Mouse (Mus musculus): Measurements from ENCODE around the gene Cdkn1b.

Cdkn1b gene

GRCm38 (mm10) chr6:134920190-134921013 is at the start of gene Cdkn1b:
Gene Cdkn1b, plus strand, starts transcription at chr6:134920401.
- DNase-seq = peak; percentile 94 to 96

DNA sequence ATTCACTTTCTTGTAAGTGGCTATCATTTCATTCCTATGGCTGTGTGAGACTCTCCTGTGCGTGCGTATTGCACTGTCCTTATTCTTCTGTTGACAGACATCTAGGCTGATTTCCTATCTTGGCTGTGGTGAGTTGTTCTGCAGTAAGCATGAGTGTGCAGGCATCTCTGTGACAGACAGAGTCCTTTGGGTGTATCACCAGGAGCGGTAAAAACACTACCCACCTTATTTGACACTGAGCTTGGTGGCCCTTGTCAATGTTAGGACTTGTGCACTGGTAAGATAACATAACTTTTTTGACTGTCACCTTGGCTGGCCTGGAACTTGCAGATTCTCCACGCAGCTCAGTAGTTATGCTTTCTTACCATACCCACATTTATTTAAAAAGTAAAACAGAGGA is 49.3 kb upstream of the Cdkn1b start:
- DNase-seq = no peak

DNA sequence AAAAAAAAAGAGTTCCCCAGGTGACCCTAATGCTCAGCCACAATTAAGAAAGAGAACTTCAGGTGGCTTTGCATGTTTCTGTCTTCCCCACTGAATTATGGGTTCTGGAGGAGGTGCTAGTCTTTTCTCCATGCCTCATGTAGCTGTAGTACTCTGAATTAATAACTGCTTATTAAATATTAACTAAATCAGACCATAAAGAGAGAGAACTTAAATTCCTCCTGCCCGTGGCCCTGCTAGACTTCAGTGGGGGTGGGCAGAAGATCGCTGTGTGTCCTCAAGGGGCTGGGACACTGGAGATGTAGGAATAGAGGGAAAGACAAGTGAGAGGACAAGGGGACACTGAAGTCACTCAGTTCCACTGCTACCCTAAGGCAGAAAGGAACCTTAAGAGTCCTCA is 48.0 kb upstream of the Cdkn1b start:
- DNase-seq = no peak

DNA sequence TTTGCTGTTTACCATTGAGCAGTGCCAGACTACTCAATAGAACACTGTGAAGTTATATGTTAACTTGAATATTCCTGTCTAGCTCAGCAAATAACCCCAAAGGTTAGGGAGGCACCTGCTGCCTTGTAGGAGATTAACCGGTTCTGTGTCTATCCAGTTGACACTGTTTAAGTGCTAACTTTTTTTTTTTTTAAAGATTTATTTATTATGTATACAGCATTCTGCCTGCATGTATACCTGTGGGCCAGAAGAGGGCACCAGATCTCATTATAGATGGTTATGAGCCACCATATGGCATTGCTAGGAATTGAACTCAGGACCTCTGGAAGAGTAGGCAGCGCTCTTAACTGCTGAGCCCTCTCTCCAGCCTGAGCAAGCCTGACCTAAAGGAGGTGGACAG is 47.2 kb upstream of the Cdkn1b start:
- DNase-seq = peak in 1 of 2 experiments; percentile 27

DNA sequence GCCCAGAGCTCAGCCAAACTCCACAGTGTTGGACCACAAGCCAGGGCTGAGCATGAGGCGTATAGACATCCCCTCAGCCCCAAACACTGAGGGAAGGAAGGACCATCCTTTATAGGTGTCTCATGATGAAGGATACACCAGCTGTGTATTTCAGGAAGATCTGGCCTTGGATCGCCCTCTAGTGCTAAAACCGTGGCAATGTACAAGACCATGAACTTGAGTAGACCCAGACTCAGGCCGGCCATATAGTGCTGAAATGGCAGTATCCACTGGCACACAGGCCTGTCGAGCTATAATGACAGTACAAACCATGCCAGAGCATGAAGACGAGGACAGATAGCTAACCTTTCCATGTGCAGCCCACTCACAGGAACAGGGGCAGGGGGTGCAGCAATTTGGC is 43.4 kb upstream of the Cdkn1b start:
- peak; percentile 22 to 29 for DNase-seq

GRCm38 (mm10) chr6:134877276-134877675 is 42.9 kb upstream of the Cdkn1b start:
- DNase-seq = no peak

DNA sequence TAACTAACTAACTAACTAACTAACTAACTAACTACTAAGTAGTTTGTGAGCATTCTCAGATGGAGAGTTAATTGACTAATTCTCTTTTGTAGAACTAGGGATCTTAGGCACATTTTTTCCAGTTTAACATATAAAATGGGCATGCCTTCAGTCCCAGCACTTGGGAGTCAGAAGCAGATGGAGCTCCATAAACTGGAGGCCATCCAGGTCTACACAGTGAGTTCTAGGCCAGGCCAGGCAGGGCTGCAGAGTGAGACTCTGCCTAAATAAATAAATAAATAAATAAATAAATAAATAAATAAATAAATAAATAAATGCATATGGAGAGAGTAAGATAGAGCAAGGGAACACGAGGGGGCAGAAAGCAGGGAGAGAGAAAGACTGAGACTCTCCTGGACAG is 42.3 kb upstream of the Cdkn1b start:
- peak; percentile 55 to 65 for DNase-seq

DNA sequence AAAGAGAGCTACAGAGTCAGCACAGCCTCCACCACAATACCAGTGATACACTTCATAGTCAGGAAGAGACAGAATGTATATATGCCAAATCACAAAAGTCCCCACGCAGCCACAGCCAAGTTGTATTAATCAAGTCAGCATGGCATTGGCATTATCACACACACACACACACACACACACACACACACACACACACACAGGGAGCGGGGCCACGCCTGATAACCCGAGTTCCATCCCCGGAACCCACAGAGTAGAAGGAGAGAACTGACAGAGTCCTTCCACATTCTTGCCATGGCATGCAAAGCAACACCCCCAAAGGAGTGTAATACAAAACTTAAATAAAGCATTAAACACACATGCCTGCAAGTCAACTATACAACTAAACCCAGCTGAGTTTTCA is 40.6 kb upstream of the Cdkn1b start:
- DNase-seq = no peak

DNA sequence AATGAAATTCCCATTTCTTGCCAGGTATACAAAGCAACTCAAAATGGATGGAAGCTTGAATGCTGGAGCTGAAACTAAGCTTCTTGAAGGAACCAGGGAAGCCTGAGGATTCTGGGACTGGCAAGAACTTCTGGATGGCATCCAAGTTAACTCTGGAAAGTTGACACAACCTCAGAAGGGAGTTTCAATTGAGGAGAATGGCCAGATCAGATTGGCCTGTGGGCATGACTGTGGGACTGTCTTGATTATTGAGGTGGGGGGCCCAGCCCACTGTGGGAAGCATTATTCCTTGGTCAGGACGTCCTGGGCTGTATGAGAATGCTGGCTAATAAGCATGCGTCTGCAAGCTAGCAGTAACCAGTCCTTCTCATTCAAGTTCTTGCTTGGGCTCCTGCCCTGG is 40.2 kb upstream of the Cdkn1b start:
- peak in 1 of 2 experiments; percentile 33 for DNase-seq

GRCm38 (mm10) chr6:134883661-134884060 is 36.5 kb upstream of the Cdkn1b start:
- DNase-seq = no peak

DNA sequence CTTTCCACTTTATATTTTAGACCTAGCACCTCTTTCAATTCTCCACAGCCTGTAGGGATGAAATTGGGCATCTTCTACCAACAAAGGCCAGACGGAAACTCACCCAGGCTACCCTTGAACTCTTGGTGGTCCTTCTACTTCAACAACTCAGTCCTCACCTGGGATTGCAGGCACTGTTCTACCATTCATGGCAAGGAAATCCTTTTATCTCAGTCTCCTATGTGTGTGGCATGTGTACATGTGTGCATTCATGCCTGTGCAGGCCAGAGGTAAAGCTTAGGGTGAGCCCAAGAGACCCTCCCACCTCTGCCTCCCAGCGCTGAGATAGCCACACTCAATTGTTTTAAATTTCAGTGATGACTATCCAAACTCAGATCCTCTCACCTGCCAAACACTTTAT is 34.7 kb upstream of the Cdkn1b start:
- DNase-seq = no peak

- DNase-seq = no peak
Observed at GRCm38 (mm10) chr6:134886475-134886874, 33.7 kb upstream of the Cdkn1b start.

DNA sequence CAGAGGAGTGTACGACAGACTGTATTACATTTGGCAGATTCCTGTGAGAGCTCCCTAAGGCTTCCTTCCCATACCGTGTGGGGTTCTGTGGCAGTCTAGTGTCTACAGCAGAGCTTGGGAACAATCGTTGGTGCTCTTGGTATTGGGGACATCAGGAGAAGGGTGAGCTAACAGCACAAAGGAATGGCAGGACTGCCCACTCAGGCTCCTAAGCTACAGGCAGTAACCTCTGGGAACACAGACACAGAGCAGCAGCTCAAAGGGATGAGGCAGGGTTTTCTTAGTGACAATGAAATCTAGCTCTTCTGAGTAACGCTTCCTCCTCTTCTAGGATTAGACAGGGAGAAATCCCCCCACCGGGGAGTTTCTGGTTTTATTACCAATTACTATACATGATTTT is 33.2 kb upstream of the Cdkn1b start:
- peak; percentile 42 to 56 for DNase-seq

GRCm38 (mm10) chr6:134887711-134888449 is 32.3 kb upstream of the Cdkn1b start:
- DNase-seq = peak; percentile 93 to 97

DNA sequence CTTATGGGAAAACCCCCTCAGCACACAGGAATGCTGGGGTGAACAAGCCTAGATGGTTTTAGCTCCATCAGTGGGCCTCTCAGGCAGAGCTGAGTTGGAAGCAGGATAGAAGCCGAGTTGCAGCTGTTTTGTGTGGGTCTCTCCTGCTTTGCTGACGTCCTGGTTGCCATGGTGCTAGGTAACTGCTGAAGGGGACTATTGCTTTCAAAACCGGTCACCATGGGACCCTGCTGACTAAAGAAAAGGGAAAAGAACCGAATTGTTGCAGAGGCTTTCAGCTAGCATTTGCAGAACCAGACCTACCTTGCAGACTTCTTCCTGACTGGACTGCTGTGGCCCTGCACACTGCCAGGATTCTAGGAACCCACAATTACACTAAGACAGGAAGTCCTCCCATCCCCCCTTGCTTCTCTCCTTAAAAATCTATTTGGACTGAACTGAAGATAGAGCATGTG is 31.6 kb upstream of the Cdkn1b start:
- DNase-seq = peak; percentile 54 to 58

DNA sequence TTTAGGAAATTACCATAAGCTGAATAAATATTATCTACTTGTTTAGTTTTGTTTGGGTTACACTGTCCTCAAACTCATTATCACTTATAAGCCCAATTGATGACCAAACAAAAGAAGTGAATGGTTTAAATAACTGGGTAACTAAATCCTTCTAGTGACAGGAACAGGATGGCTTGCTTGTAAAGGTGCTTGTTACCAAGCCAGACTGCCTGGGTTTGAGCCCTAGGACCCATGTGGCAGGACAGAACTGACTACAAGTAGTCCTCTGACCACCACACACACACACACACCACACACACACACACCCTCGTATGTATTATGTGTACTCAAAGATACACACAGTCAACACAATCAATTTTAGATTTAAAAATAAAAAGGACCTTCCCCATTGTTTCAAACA is 30.4 kb upstream of the Cdkn1b start:
- no peak for DNase-seq

GRCm38 (mm10) chr6:134890436-134890835 is 29.8 kb upstream of the Cdkn1b start:
- DNase-seq = no peak

GRCm38 (mm10) chr6:134896570-134897436 is 23.4 kb upstream of the Cdkn1b start:
- DNase-seq = peak; percentile 36 to 45

- DNase-seq = peak; percentile 98
Observed at GRCm38 (mm10) chr6:134897443-134898094, 22.6 kb upstream of the Cdkn1b start.

GRCm38 (mm10) chr6:134898095-134898965 is 21.9 kb upstream of the Cdkn1b start, which contains the start of gene Gpr19:
Gene Gpr19, minus strand, starts transcription at chr6:134898578.
- DNase-seq = peak; percentile 94 to 95

GRCm38 (mm10) chr6:134903368-134903767 is 16.8 kb upstream of the Cdkn1b start:
- no peak for DNase-seq

Data from cerebellum, postnatal 10 days (tissue).